Mouse (Mus musculus) left cerebral cortex, adult 2 months (tissue): Measurements from ENCODE around the gene Sh3d21. TPM values are rescaled to one million over a fixed set of nuclear protein-coding genes. Genes with fewer than 3 reads are reported as not detected.

Source experiments
- DNase-seq, 2 experiments: peaks; one replicate each; pipeline ENCODE4 v3.0.0; 2021 to 2022; ENCODE audit warnings: low spot score in 2 of 2, mixed read lengths in 1 of 2; ENCODE audit errors: extremely low spot score in 1 of 2
- H3K27ac ChIP-seq: fragments of 200-600 bp; 2 replicates; pipeline ENCODE4 v1.8.1; 2022
- H3K4me3 ChIP-seq: fragments of 200-600 bp; 2 replicates; pipeline ENCODE4 v1.8.1; 2022
- CTCF ChIP-seq: fragments of 200-600 bp; IDR thresholded peaks from 2 replicates; pipeline ENCODE4 v1.8.1; 2022; ENCODE audit warnings: antibody characterized with exemption, mild to moderate bottlenecking, moderate library complexity
- intact Hi-C: fragments of 180-260 bp; cut with DNase I; formaldehyde crosslinking; loops from one replicate; pipeline ENCODE4 v1.15.1; 2025
- total RNA-seq, 2 experiments: library from RNA; stranded (reverse); gene quantifications; 2 replicates each; pipeline ENCODE4 v1.2.3; 2021

Sh3d21 gene
- total RNA-seq, 2 experiments from 2014 or later, result 0.86 to 1.1 TPM

DNA sequence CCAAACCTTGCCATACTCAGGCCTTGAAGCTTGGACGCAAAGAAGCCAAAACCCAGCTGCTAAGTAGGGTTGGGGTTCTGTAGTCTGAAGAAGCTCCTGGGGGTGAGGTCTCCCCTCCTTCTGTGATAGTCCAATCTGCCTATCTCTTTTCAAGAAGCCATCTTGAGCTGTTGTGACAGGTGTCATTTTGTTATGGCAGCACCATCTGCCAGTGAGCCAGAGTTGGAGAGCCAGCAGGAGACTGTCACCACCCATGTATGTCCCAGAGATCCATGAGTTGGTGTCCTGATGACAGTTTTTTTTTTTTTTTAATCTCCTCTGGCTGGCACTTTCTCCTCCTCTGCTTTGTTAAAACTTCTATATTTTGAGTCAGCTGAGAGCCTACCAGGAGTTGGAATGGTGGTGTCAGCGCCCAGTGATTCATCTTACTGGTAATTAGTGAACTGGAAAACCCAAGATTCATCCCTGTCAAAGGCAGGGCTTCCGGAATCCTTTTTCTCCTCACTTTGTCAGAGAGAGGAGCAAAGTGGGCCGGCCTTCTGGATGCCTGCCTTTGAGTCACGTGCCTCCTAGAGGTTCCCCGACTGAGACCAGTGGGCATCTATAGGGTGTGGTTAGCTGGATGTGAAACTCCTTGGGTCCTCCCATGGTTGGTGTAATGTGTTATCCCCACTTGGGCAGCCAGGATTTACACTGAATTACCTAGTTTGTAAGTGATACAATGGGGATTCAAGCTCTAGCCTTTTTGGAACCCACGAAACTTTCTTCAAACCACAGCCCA lies 61.0 kb downstream of the Sh3d21 start:
- intact Hi-C loops, result loop anchor here (5.0 kb wide), 1 partner anchor 150 kb away; no protein-coding TSS in a partner anchor
- DNase-seq, result peak; percentile 38 to 52
- Histone ChIP-seq H3K27ac (peak overlapping the region; percentile 93), H3K4me3 (no peak overlapping the region; the same call in 1 of the 2 replicates)
- no peak for TF ChIP-seq CTCF

DNA sequence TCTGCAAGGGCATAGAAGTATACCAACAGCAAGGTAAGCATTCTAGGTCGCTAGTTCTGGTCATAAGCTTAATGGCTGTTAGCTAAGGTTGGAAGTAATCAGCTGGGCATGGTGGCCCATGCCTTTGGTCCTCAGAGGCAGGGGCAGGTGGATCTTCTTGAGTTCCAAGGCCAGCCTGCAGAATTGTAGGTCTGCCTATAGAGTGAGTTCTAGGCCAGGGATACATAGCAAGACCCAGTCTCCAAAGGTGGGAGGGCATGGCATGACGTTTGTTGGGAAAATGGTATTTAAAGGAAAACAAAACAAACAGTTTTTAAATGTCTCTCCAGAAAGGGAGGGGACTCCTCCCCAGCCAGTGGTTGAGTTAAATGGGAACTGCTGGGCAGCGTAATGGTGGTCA lies 62.5 kb downstream of the Sh3d21 start:
- no peak for TF ChIP-seq CTCF
- no peak for DNase-seq
- H3K27ac ChIP-seq, result peak overlapping the region; percentile 19; the same call in 1 of the 2 replicates
- intact Hi-C loops, result loop anchor here (5.0 kb wide), 1 partner anchor 152 kb away; no protein-coding TSS in a partner anchor
- H3K4me3 ChIP-seq, result no peak overlapping the region

Other genes with a start within 250 kb of the Sh3d21 start
- 1 to 10 TPM; 5.1 to 8.1 TPM for gene Csf3r, start 138.9 kb downstream of the Sh3d21 start, total RNA-seq
- 10 to 100 TPM; 44.6 to 49.0 TPM for gene Mrps15, start 116.6 kb downstream of the Sh3d21 start, total RNA-seq
- 10 to 100 TPM; 49.2 to 57.1 TPM for gene Oscp1, start 104.9 kb downstream of the Sh3d21 start, total RNA-seq
- gene Lsm10, start 66.9 kb downstream of the Sh3d21 start, total RNA-seq, result 10 to 100 TPM; 11.3 to 14.4 TPM
- 10 to 100 TPM; 39.8 to 56.4 TPM for gene Stk40, start 59.5 kb downstream of the Sh3d21 start, total RNA-seq
- gene Eva1b, start 15.7 kb downstream of the Sh3d21 start, total RNA-seq, result 1 to 10 TPM; 3.1 to 3.8 TPM
- 100 to 1,000 TPM; 149 to 158 TPM for gene Thrap3, start 39.3 kb upstream of the Sh3d21 start, total RNA-seq
- 100 to 1,000 TPM; 281 TPM for gene Map7d1, start 92.9 kb upstream of the Sh3d21 start, total RNA-seq
- 10 to 100 TPM; 77.0 to 87.5 TPM for gene Trappc3, start 98.8 kb upstream of the Sh3d21 start, total RNA-seq
- 1 to 10 TPM; 1.9 to 3.0 TPM for gene Col8a2, start 123.3 kb upstream of the Sh3d21 start, total RNA-seq
- 10 to 100 TPM; 29.5 to 29.9 TPM for gene Adprhl2, start 158.2 kb upstream of the Sh3d21 start, total RNA-seq
- 1 to 10 TPM; 1.5 to 1.6 TPM for gene Tekt2, start 162.2 kb upstream of the Sh3d21 start, total RNA-seq